8 mouse cellular contexts compared by ENCODE assay signal in genomic region chr12:8673974-8674306, GRCm38 (mm10). TPM values are rescaled to one million over a fixed set of nuclear protein-coding genes. Genes with fewer than 3 reads are reported as not detected.
DNase-seq lines count a peak whose midpoint lies in the region; ATAC-seq and TF ChIP-seq lines count a peak whose summit lies in the region.

Gene Pum2, plus strand, starts transcription at chr12:8674134.

- H3K4me2 ChIP-seq in forebrain, embryonic 13.5 days, result peak within 1 kb of the TSS; percentile 86
- H3K4me2 ChIP-seq in liver, postnatal 0 days (ENCODE audit: low read depth, low read length), result peak within 1 kb of the TSS; percentile 88
- peak within 1 kb of the TSS; percentile 73 for H3K4me2 ChIP-seq in neural tube, embryonic 14.5 days (ENCODE audit: low read depth, low read length)

- TF ChIP-seq EP300 in liver, postnatal 0 days (IDR thresholded peaks at IDR 0.05; ENCODE audit: low read depth), result no peak

- peaks cover 45% of the 10 kb centered on the region for H3K4me1 ChIP-seq in E14TG2a.4 (replicated peaks; ENCODE audit: low read depth, low read length)
- H3K4me1 ChIP-seq in forebrain, embryonic 13.5 days, result peaks cover 45% of the 10 kb centered on the region
- H3K4me1 ChIP-seq in liver, postnatal 0 days (ENCODE audit: insufficient read depth), result peaks cover 27% of the 10 kb centered on the region
- peaks cover 13% of the 10 kb centered on the region; the same call in 1 of the 2 replicates for H3K4me1 ChIP-seq in neural tube, embryonic 14.5 days (ENCODE audit: control insufficient read depth, insufficient read depth, low read length)

- H3K4me3 ChIP-seq in E14TG2a.4 (replicated peaks; ENCODE audit: low read length), result peak within 1 kb of the TSS; percentile 83
- H3K4me3 ChIP-seq in forebrain, embryonic 13.5 days, result peak within 1 kb of the TSS; percentile 89
- peak within 1 kb of the TSS; percentile 93 for H3K4me3 ChIP-seq in liver, postnatal 0 days (ENCODE audit: low read depth, low read length)
- peak within 1 kb of the TSS; percentile 90 for H3K4me3 ChIP-seq in neural tube, embryonic 14.5 days (ENCODE audit: low read depth, low read length)

- intact Hi-C loops in heart, postnatal 10 days (cut with DNase I), result loop anchor here (2.0 to 10.0 kb wide), 2 partner anchors 15 to 901 kb away; partner anchors contain the start of gene Osr1

- H3K36me3 ChIP-seq in E14TG2a.4 (ENCODE audit: insufficient read depth, low read length), result peaks cover 21% of the 10 kb centered on the region
- no peaks in the 10 kb centered on the region for H3K36me3 ChIP-seq in forebrain, embryonic 13.5 days (ENCODE audit: poor library complexity, severe bottlenecking)
- no peaks in the 10 kb centered on the region for H3K36me3 ChIP-seq in liver, postnatal 0 days (replicated peaks; ENCODE audit: insufficient read depth, low read length)
- no peaks in the 10 kb centered on the region for H3K36me3 ChIP-seq in neural tube, embryonic 14.5 days (ENCODE audit: control insufficient read depth, insufficient read depth, low read length)

- peak; percentile 84 for DNase-seq in c-Kit-positive CD71-positive TER-119-positive erythroid progenitor cells, embryonic 14.5 days (ENCODE audit: low spot score)
- DNase-seq in heart, postnatal 10 days, result peak; percentile 94
- peak; percentile 67 for DNase-seq in large intestine, adult 2 months (ENCODE audit: low read depth, low spot score)
- peak; percentile 96 for DNase-seq in liver, postnatal 0 days
- DNase-seq in testis, postnatal 10 days (ENCODE audit: low spot score), result peak; percentile 95

- no peaks in the 10 kb centered on the region for H3K27me3 ChIP-seq in E14TG2a.4 (ENCODE audit: insufficient read depth, low read length)
- H3K27me3 ChIP-seq in forebrain, embryonic 13.5 days, result no peaks in the 10 kb centered on the region
- no peaks in the 10 kb centered on the region for H3K27me3 ChIP-seq in liver, postnatal 0 days (ENCODE audit: insufficient read depth, low read length)
- no peaks in the 10 kb centered on the region; the same call in 1 of the 2 replicates for H3K27me3 ChIP-seq in neural tube, embryonic 14.5 days (ENCODE audit: control insufficient read depth, insufficient read depth, low read length)

- H3K9me3 ChIP-seq in E14TG2a.4 (ENCODE audit: low read length), result no peaks in the 10 kb centered on the region
- 0 out of 2 replicates have a peak, but pooled peaks cover 3% of the 10 kb centered on the region for H3K9me3 ChIP-seq in forebrain, embryonic 13.5 days (replicated peaks)
- H3K9me3 ChIP-seq in liver, postnatal 0 days (ENCODE audit: low read length), result no peaks in the 10 kb centered on the region
- H3K9me3 ChIP-seq in neural tube, embryonic 14.5 days (ENCODE audit: control insufficient read depth, low read length), result no peaks in the 10 kb centered on the region

- under 1% methylated on average over 32 of the region's 41 CpGs for WGBS in forebrain, embryonic 13.5 days
- WGBS in large intestine, adult 2 months, result under 1% methylated on average over 31 of the region's 41 CpGs
- WGBS in liver, postnatal 0 days (ENCODE audit: insufficient replicate concordance), result 0% methylated on average over 4 of the region's 41 CpGs
- 0% methylated on average over 20 of the region's 41 CpGs for WGBS in neural tube, embryonic 14.5 days

- H3K9ac ChIP-seq in forebrain, embryonic 13.5 days, result peak within 1 kb of the TSS; percentile 97
- peak within 1 kb of the TSS; percentile 97 for H3K9ac ChIP-seq in liver, postnatal 0 days (replicated peaks)
- peak within 1 kb of the TSS; percentile 98 for H3K9ac ChIP-seq in neural tube, embryonic 14.5 days (replicated peaks; ENCODE audit: low read depth, low read length)

- peak; percentile 96 for ATAC-seq in forebrain, embryonic 13.5 days
- peak; percentile 99 for ATAC-seq in liver, postnatal 0 days
- ATAC-seq in neural tube, embryonic 14.5 days (ENCODE audit: low read depth), result peak; percentile 97

- peak within 1 kb of the TSS; percentile 98 for H3K27ac ChIP-seq in forebrain, embryonic 13.5 days
- peak within 1 kb of the TSS; percentile 97 for H3K27ac ChIP-seq in liver, postnatal 0 days (ENCODE audit: low read depth)
- H3K27ac ChIP-seq in neural tube, embryonic 14.5 days (ENCODE audit: low read depth, low read length), result peak within 1 kb of the TSS; percentile 98

- TF ChIP-seq CTCF in E14TG2a.4 (conservative IDR thresholded peaks at IDR 0.05; ENCODE audit: low read length), result no peak
- no peak for TF ChIP-seq CTCF in liver, postnatal 0 days (IDR thresholded peaks at IDR 0.05; ENCODE audit: low read depth)

RNA-seq across cellular contexts. Expression of gene Pum2, which starts in this region (rescaled TPM):
- polyA plus RNA-seq in forebrain, embryonic 13.5 days (2015; fragmentation: Nextera tagmentation; extraction: Ambion mirVana), result 70.5 and 77.7 TPM in 2 replicates
- total RNA-seq in heart, postnatal 10 days (2021), result 100 to 1,000 TPM; 136 to 147 TPM
- polyA plus RNA-seq in large intestine, adult 2 months (2012; rRNA removed), result 25.9 and 43.1 TPM in 2 replicates
- 11.7 and 11.9 TPM in 2 replicates for polyA plus RNA-seq in liver, postnatal 0 days (2015; fragmentation: Nextera tagmentation; extraction: Ambion mirVana)
- 62.4 and 68.7 TPM in 2 replicates for polyA plus RNA-seq in neural tube, embryonic 14.5 days (2014; fragmentation: Nextera tagmentation; extraction: Ambion mirVana)

Comparison
In these comparisons a context has a peak if more than half of its experiments do, and no peak if none do; other contexts are left out.
1. Peak in every context shown above with its lines: DNase-seq, ATAC-seq, H3K4me3 ChIP-seq and H3K27ac ChIP-seq.